Mouse (Mus musculus) ES-E14 (cell line): ENCODE data around the gene Nptxr. TPM values are rescaled to one million over a fixed set of nuclear protein-coding genes. Genes with fewer than 3 reads are reported as not detected.

ENCODE experiments used
- DNase-seq: peaks from one replicate; pipeline ENCODE4 v3.0.0-alpha.2; 2013; ENCODE audit warnings: low read depth, low spot score
- H3K27ac ChIP-seq: 2 replicates; pipeline ENCODE4 v1.5.1; 2012; ENCODE audit warnings: low read depth, mild to moderate bottlenecking, low read length, moderate library complexity, mixed read lengths; ENCODE audit not compliant: poor library complexity, insufficient read depth, severe bottlenecking
- H3K36me3 ChIP-seq: 2 replicates; pipeline ENCODE4 v1.6.1; 2012; ENCODE audit warnings: mild to moderate bottlenecking, low read length, moderate library complexity, mixed read lengths; ENCODE audit not compliant: control insufficient read depth, poor library complexity, insufficient read depth, severe bottlenecking
- H3K4me1 ChIP-seq, 2 experiments: fragments of 150-350 bp in 1 of 2; sonication (generic) in 1 of 2; 2 replicates each; pipeline ENCODE4 v1.6.1; 2012; ENCODE audit warnings: low read length in 2 of 2, mild to moderate bottlenecking in 1 of 2, mixed read lengths in 1 of 2; ENCODE audit not compliant: control insufficient read depth in 2 of 2, insufficient read depth in 2 of 2, poor library complexity in 1 of 2
- H3K4me3 ChIP-seq, 2 experiments: fragments of 150-350 bp in 1 of 2; sonication (generic) in 1 of 2; 2 replicates each; pipeline ENCODE4 v1.5.1; 2012; ENCODE audit warnings: low read length in 2 of 2, low read depth in 1 of 2, mild to moderate bottlenecking in 1 of 2, mixed read lengths in 1 of 2; ENCODE audit not compliant: insufficient read depth in 1 of 2, poor library complexity in 1 of 2, severe bottlenecking in 1 of 2
- H3K9ac ChIP-seq: 2 replicates; pipeline ENCODE4 v1.6.1; 2012; ENCODE audit warnings: low read depth, mild to moderate bottlenecking, low read length, mixed read lengths; ENCODE audit not compliant: poor library complexity, insufficient read depth, severe bottlenecking
- H3K9me3 ChIP-seq: fragments of 150-350 bp; sonication (generic); 2 replicates; pipeline ENCODE4 v1.6.1; 2012; ENCODE audit warnings: low read depth, mild to moderate bottlenecking, low read length; ENCODE audit not compliant: control insufficient read depth, insufficient read depth
- CHD2 ChIP-seq: IDR thresholded peaks from 2 replicates; pipeline ENCODE4 v1.6.1; 2014; ENCODE audit warnings: mild to moderate bottlenecking, low read depth, low read length, inconsistent platforms
- HCFC1 ChIP-seq: IDR thresholded peaks from 2 replicates; pipeline ENCODE4 v1.6.1; 2012; ENCODE audit warnings: low read length, inconsistent platforms, borderline replicate concordance; ENCODE audit not compliant: insufficient read depth
- MAFK ChIP-seq: IDR thresholded peaks from 2 replicates; pipeline ENCODE4 v1.6.1; 2014; ENCODE audit warnings: mild to moderate bottlenecking, low read depth, low read length, inconsistent platforms; ENCODE audit not compliant: insufficient read depth
- ZC3H11A ChIP-seq: IDR thresholded peaks from 2 replicates; pipeline ENCODE4 v1.6.1; 2012; ENCODE audit warnings: low read depth, mild to moderate bottlenecking, inconsistent platforms, low read length, borderline replicate concordance
- ZNF384 ChIP-seq: IDR thresholded peaks from 2 replicates; pipeline ENCODE4 v1.6.1; 2012; ENCODE audit warnings: low read depth, low read length, inconsistent platforms
- in situ Hi-C, 2 experiments: fragments of 600-800 bp; cut with MboI; formaldehyde crosslinking; loops; one replicate each; pipeline ENCODE4 v1.15.1; 2025; ENCODE audit warnings: low sequenced_read_pairs in 2 of 2, inconsistent platforms in 1 of 2; ENCODE audit not compliant: unreplicated experiment in 2 of 2
- total RNA-seq: library from RNA; depleted of rRNA; stranded (reverse); fragments of 300-350 nt; gene quantifications from 2 replicates; pipeline ENCODE4 v1.2.3, GENCODE M21; 2012

The Nptxr gene
- total RNA-seq, 1 experiment, result 7.9 TPM

- no peak overlapping the region for H3K9ac ChIP-seq
- no peaks in the 10 kb centered on the region for H3K9me3 ChIP-seq
- H3K4me1 ChIP-seq, result peaks cover 3 to 6% of the 10 kb centered on the region in 2 experiments; a peak in 1 of 4 replicates
- H3K27ac ChIP-seq, result no peak overlapping the region
- in situ Hi-C loops, result no loop called here
- peak overlapping the region in 1 of 2 experiments; percentile 48; a peak in 1 of 4 replicates for H3K4me3 ChIP-seq
- H3K36me3 ChIP-seq, result no peaks in the 10 kb centered on the region
- TF ChIP-seq ZNF384 (no peak), HCFC1 (no peak), MAFK (no peak), CHD2 (no peak), ZC3H11A (no peak)
- no peak for DNase-seq
Observed at GRCm38 (mm10) chr15:79793076-79793475, 11.5 kb downstream of the Nptxr start.

- no peak overlapping the region for H3K27ac ChIP-seq
- H3K9me3 ChIP-seq, result no peaks in the 10 kb centered on the region
- DNase-seq, result peak; percentile 89
- TF ChIP-seq HCFC1 (no peak), CHD2 (no peak), ZNF384 (no peak), ZC3H11A (no peak), MAFK (no peak)
- H3K9ac ChIP-seq, result peak overlapping the region; percentile 39
- peak overlapping the region; percentile 48 to 50 for H3K4me3 ChIP-seq
- peaks cover 3 to 6% of the 10 kb centered on the region in 2 experiments; a peak in 1 of 4 replicates for H3K4me1 ChIP-seq
- H3K36me3 ChIP-seq, result no peaks in the 10 kb centered on the region
- in situ Hi-C loops, result no loop called here
Observed at GRCm38 (mm10) chr15:79792455-79792854, 12.1 kb downstream of the Nptxr start.

DNA sequence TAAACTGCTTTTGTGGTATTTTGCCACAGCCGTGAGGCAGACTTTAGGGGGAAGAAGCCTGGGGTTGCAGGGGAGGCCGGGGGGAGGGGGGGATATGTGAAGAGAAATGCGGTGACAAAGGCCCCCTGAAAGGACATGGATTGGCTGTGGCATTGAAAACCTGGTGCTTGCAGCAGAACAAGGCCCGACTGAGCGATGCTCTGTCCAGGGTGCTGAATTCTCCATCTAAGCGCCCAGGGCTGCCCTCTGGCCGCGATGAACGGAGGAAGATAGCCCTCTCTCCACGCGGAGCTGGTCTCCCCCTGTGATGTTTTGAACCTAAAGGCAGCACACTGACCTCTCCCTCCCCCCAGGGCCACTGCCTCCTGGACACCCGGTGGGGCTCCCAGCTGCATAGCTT, 13.1 kb downstream of the Nptxr start:
- H3K9ac ChIP-seq, result no peak overlapping the region
- in situ Hi-C loops, result no loop called here
- no peak overlapping the region for H3K27ac ChIP-seq
- no peak overlapping the region for H3K4me3 ChIP-seq
- peaks cover 3 to 9% of the 10 kb centered on the region in 2 experiments; a peak in 1 of 4 replicates for H3K4me1 ChIP-seq
- TF ChIP-seq HCFC1, result no peak
- TF ChIP-seq ZNF384, result no peak
- no peak for TF ChIP-seq CHD2
- TF ChIP-seq ZC3H11A, result no peak
- TF ChIP-seq MAFK, result no peak
- H3K36me3 ChIP-seq, result no peaks in the 10 kb centered on the region
- H3K9me3 ChIP-seq, result no peaks in the 10 kb centered on the region
- peak; percentile 65 for DNase-seq

DNA sequence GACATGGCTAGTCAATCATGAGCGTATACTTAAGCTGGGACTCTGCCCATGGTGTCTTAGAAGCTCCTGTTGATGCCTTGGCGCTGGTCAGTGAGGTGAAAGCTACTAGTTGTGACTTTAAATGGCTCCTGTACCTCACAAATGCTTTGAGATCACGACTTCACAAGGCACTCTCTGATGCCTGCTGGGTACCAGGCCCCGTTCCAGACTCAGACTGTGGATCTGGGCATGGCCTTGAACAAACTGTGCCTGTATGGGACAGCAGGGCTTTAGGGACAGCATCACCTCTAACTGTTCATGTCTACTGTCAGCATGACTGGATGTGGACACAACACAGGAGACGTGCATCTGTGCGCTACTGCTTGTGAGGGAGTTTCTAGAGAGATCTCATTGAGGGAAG, 13.7 kb downstream of the Nptxr start:
- TF ChIP-seq ZC3H11A (no peak), HCFC1 (no peak), CHD2 (no peak), MAFK (no peak), ZNF384 (no peak)
- Histone ChIP-seq H3K27ac (no peak overlapping the region), H3K4me3 (no peak overlapping the region), H3K4me1 (peaks cover 3 to 11% of the 10 kb centered on the region in 2 experiments; a peak in 1 of 4 replicates), H3K36me3 (no peaks in the 10 kb centered on the region), H3K9me3 (no peaks in the 10 kb centered on the region), H3K9ac (no peak overlapping the region)
- in situ Hi-C loops, result no loop called here
- DNase-seq, result no peak

- in situ Hi-C loops, result no loop called here
- TF ChIP-seq HCFC1 (no peak), ZNF384 (no peak), ZC3H11A (no peak), MAFK (no peak), CHD2 (no peak)
- Histone ChIP-seq H3K4me3 (no peak overlapping the region), H3K9me3 (no peaks in the 10 kb centered on the region), H3K27ac (no peak overlapping the region), H3K4me1 (peaks cover 3 to 11% of the 10 kb centered on the region in 2 experiments; a peak in 1 of 4 replicates), H3K9ac (no peak overlapping the region), H3K36me3 (no peaks in the 10 kb centered on the region)
- no peak for DNase-seq
Observed at GRCm38 (mm10) chr15:79790111-79790510, 14.5 kb downstream of the Nptxr start.
